Mouse (Mus musculus) telencephalon, adult 2 months (tissue): ENCODE data around the gene Tmem200c.

Experiments used
- DNase-seq: peaks from one replicate; pipeline ENCODE4 v3.0.0-alpha.2; 2011; ENCODE audit warnings: low read depth, low spot score

Tmem200c gene

GRCm38 (mm10) chr17:68826323-68826722 is at the start of gene Tmem200c:
Gene Tmem200c (plus strand): TSS chr17:68826623.
- no peak for DNase-seq

DNA sequence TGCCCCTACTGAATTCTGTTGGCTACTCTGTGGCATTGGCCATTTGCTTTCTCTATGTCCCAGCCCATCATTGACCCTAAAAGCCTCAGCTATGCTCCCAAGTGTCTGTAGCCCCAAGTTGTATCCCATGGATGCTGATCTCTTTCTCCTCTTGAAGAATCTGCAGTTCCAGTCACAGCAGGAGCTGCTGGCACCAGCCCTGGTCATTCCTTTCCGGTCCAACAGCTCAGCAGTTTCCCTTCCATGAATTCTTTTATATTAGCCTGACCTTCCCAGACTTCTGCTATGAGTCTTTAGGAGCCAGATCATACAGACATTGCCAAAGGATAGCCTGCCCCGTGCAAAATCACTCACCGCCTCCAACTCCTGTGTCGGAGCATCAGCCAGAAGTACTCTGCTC is 32.7 kb upstream of the Tmem200c start:
- no peak for DNase-seq

GRCm38 (mm10) chr17:68836655-68837012 is 10.2 kb downstream of the Tmem200c start:
- DNase-seq, result no peak

GRCm38 (mm10) chr17:68837013-68837858 is 10.8 kb downstream of the Tmem200c start:
- no peak for DNase-seq

GRCm38 (mm10) chr17:68837859-68838194 is 11.4 kb downstream of the Tmem200c start:
- no peak for DNase-seq

DNA sequence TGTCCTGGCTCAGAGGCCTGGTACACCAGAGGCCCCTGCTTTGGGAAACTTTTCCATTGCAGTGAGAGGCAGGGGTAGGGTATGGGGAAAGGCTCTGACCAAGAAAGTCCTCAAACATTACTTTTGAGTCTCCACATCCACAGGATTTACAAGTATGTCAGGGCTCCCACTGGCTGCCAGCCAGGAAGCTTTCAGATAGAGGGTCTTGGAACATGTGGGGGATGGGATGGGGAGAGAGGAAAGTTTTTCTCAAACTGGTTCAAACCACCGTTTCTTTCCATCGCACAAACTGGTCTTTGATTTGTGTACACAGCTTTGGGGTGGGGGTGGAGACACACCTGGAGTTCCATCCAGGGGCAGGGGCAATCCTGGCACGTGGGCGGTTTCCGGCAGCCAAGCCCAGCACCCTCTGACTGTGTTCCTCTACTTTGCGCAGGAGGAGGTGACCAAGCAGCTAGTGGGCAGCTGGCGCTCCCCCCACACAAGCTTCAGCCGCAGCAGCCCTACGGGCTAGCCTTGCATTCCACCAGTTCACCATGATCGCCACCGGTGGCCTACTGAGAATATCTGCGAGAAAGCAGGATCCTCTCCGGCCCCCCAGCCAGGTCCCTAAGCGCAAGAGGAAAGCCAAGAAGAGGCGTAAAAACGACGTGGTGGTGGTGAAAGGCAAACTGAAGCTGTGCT is 13.6 kb downstream of the Tmem200c start:
- no peak for DNase-seq

DNA sequence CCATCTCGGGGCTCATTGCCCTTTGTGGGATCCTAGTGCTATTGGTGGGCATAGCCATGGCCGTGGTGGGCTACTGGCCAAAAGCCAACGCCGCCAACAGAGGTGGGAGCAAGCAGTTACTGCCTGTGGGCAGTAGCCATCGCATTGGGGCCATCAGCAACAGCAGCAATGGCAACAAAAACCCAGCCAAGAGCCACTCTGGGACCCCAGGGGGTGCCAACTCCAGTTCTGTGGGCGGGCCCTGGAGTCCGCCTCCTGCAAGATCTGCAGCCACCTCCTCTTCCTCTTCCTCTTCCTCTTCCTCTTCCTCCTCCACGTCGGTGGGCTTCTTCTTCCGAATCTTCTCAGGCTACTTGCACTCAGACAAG is 14.1 kb downstream of the Tmem200c start:
- DNase-seq, result no peak

GRCm38 (mm10) chr17:68841097-68841891 is 14.9 kb downstream of the Tmem200c start:
- DNase-seq, result no peak

DNA sequence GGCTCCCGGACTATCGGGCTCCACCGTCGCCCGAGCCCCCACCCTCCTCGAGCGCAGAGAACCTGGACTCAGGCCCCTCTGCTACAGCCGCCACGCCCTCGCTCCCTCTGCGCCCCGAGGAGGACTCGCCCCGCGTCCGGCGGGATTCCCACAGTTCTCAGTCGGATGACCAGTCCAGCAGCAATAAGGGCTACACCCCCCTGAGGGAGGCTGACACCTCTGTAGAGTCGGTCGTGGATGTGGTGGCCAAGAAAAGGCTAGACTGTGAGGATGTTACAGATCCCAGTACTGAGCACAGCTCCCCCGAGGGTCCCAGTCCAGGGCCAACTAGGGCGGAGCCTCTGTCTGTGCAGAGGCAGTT is 15.4 kb downstream of the Tmem200c start:
- DNase-seq, result no peak

- no peak for DNase-seq
Measured at GRCm38 (mm10) chr17:68845931-68846330, 19.5 kb downstream of the Tmem200c start.

GRCm38 (mm10) chr17:68848739-68849138 is 22.3 kb downstream of the Tmem200c start:
- DNase-seq, result no peak

- DNase-seq, result no peak
Measured at GRCm38 (mm10) chr17:68852171-68852966, 25.9 kb downstream of the Tmem200c start.

GRCm38 (mm10) chr17:68864175-68864574 is 37.8 kb downstream of the Tmem200c start:
- DNase-seq, result no peak

- DNase-seq, result no peak
Measured at GRCm38 (mm10) chr17:68868439-68868838, 42.0 kb downstream of the Tmem200c start.

- DNase-seq, result no peak
Measured at GRCm38 (mm10) chr17:68874021-68874420, 47.6 kb downstream of the Tmem200c start.

DNA sequence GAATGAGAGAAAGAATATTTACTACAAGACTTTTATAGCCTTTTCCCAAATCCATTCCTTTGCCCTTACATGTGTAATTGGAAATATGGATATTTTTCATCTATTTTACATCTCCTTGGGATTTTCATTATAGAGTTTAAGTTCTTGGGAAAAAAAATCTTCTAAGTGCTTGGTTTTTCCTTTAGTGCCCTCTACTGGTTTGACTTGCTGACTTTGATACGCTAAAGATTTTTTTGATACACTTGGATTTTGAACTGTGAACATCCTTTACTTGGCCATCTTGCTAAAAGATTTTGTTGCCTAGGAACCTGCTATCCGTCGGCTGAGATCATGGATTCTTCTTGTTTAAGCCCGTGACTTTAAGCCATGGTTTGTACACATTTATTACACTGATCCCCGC is 48.8 kb downstream of the Tmem200c start:
- no peak for DNase-seq

- DNase-seq, result no peak
Measured at GRCm38 (mm10) chr17:68875917-68876495, 49.6 kb downstream of the Tmem200c start.

DNA sequence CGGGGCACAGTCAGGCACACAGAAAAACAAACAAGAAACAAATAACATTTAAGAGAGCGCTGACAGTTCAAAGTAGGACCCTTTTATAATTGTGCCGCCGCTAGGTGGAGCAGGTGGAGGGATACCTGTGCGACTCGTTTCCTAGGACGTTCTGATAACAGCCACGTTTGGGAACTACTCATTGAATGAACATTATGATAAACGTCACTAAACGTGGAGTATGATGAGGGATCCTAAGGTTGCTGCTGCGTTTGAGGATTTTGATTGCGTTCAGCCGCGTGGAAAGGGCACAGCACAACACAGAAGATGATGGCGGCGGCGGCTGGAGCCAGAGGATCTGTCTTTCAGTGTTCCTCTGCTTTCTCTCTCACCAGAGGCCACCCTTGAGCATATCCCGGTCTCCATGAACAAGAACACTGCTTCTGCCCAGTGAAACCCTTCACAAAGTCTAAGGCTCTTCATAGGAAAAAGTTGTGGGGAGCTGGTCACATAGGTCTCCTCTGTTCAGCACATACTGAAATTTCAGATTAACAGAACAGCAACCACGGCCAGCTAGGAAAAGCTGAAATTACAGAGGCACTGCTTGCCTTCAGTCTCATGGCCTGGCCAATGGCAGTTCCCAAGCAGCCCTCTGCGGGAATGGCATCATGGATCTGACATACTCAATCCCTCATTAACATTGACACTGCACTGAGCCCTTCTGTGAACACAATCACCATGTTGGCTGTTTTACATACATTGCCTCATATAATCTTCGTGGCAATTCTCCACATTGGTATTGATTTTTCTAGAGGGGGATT is 55.5 kb downstream of the Tmem200c start:
- peak; percentile 39 for DNase-seq

- no peak for DNase-seq
Measured at GRCm38 (mm10) chr17:68883474-68884083, 57.2 kb downstream of the Tmem200c start.

DNA sequence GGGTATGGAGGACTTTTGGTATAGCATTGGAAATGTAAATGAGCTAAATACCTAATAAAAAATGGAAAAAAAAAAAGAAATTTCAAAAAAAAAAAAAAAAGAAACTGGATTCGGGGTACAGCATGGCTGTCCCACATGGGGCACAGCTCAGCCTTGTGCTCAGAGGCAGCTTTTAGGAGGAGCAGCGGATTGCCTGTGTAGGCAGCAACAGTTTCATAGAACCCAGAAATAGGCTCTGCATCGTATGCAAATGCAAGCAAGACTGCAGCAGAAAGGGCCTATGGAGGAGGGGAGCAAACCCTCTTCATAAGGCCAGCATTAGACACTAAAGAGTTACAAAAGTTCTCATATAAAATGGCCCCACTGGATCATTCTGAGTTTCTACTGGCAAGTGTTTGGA is 64.2 kb downstream of the Tmem200c start:
- no peak for DNase-seq
